Mouse (Mus musculus): ENCODE results near the gene Ets1.

Gene Ets1

GRCm38 (mm10) chr9:32731787-32732186 is 95.8 kb downstream of the Ets1 start:
- DNase-seq: no peak

DNA sequence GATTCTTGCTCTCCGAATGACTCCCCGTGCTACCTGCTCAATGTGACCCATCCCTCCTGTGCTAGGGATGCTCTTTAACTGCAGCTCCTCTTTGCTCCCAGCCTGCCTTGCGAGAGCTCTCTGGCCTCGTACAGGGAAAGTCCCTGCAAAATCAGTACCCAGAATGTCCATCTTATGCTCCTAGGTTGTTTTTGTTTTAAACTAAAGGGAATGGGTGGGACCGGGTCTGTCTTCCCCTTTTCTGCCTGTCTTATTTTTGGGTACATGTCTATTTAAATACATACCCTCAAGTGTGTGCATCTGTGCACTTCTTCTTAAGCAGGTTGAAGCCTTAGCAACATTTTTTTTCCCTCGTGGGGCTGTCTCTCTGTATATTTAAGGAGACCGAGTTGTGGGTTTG is 99.0 kb downstream of the Ets1 start:
- DNase-seq: no peak

- DNase-seq: no peak
Observed at GRCm38 (mm10) chr9:32736051-32736450, 100.0 kb downstream of the Ets1 start.

GRCm38 (mm10) chr9:32739988-32740387 is 104.0 kb downstream of the Ets1 start:
- DNase-seq: no peak

DNA sequence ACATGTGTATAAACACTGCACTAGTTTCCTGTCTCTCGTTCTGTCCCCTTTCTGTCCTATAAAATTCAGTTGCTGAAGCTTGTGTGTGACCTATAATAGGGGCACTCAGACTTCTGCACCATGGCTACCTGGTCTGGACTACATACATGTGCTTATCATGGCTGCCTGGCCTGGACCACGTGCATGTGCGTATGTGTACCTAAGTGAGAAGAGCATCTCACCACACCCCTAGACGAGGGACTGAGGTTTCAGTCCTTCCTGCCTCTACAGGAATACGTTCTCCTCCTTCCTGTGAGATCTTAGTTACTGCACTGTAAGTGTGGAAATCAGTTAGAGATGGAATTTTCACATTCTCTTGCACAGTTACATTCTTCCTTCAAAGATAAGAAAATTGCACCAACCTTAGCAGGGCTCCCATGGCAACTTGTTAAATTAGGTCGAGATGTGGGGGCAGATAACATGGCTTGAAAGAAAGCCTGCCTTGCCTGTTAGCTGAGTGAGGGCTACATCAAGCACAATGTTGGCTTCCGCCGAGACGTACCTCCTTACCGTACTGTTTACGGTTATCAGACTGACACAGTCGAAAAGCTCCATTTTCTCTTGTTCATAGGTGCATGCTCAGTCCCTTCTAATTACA is 104.8 kb downstream of the Ets1 start:
- DNase-seq: no peak

DNA sequence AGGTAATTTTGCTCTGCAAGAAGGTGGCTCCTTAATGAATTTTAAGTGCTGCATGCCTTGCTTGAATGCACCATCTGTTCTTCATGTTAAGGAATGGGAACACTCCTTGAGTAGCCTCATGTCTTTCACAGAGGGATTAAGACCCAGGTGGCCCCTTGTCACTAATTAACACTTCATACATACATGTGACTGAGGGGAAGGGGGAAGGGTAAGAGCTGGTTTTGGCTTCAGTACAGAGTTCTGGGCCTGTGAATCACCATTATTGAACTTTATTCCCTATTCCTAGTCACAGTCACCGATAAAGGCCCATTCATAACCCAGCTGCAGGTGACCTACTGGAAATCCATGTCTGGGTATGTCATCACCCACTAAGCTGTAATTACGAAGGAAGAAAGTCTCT is 105.7 kb downstream of the Ets1 start:
- no peak for DNase-seq

- no peak for DNase-seq
Observed at GRCm38 (mm10) chr9:32743157-32743556, 107.1 kb downstream of the Ets1 start.

DNA sequence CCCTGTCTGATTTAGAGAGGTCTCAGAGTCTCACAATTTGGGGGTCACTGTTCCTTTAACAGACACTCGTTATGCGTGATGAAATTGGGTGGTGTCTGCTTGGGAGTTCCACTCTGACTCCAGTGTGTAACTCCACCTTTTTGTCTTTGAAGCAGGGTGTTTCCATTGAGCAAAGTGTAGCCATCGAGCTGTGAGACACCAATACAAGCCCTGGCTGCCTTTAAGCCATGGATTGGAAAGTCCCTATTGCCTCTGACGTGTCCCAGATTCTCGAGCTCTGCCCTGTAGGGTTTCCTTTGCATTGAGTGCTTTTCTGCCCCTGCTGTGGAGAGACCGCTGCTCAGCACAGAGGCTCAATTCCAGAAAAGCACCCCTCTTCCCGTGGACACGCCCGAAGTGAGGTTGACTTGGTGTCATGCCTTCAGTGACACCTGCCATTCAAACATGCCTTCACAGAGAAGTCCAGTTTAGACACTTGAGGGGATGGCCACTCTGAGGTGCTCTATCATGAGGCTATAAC is 107.7 kb downstream of the Ets1 start:
- no peak for DNase-seq

DNA sequence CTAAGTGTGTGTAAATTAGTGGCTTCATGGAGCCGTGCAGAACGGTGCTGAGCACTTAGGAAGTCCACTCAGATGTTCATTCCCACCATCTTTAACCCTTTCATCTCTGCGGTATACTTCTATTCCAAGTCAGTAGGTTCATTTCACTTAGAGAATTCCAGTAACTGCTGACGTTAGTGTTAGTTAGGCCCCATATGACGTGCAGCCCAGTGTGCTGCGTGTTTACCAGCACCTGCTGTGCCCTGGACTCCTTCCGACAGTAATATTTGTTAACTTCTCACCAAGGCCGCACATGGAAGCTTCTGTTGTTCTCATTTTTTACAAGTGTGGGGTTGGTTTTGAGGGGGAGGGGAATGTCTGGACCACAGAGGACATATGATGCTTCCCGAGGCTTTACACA is 108.3 kb downstream of the Ets1 start:
- DNase-seq: no peak

DNA sequence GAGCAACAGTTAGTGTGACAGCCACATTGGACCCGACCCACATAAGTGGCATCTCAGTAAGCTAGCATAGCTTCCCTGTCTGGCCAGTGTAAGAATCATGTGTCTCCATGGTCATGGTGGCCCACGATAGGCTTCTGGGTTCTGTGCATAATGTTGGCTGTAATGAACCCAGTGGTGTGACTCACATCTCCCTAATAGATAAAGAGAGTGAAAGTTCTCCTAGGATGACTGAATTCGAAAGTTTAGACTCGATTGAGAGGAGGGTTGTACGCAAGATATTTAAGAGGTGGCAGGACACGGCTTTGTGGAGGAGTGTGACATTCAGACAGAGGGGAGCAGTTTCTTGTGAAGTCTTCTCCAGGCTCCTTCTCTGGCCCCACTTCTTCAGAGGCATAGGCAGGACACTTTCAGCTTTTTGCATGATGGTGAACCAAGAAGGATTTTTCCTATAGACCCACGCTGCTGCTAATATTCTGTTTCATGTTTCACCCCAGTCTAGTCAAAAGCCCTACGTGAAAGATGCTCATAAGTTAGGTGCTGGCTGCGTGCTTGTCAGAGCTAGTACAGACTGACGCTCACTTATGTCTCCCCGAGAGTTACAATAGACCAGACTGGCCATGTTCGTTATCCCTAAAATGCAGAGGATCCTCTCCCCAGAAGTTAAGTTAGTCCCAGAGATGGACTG is 109.2 kb downstream of the Ets1 start:
- no peak for DNase-seq

GRCm38 (mm10) chr9:32745998-32746397 is 110.0 kb downstream of the Ets1 start:
- no peak for DNase-seq

DNA sequence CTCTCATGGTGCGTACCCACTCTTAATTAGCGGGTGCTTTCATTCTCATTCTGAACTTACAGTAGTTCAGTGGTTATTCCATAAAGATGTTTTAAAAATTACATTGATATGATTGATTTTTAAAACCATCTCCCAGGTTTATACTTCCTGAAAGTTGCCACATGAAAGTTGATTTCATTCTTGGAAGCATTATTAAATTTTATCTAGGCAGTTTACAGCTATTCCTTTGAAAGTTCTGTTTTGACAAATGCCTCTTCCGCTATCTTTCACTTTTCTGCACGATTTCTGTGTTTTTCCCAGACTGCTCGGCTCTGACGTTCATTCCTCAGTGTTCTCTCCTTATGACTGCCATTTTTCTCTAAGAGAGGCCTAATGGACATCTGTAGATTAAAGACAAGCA is 110.6 kb downstream of the Ets1 start:
- DNase-seq: no peak

DNA sequence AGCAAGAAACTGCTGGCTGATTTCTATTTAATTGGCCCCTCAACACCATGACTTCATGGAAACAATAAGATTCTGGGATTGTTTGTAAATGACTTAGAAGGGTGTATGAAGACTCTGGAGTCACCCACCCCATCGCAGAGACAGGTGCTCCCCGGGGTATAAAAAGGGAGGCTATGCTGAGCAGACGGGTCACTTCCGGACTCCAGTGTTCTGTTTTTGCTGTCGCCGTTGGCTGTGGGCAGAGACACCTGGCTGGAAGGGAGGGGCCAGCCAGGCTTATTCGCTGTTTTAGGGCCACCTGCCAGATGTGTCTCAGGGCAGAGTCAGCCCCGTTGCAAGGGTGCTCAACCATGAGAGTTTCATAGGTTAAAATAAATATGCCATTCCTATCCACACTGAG is 111.6 kb downstream of the Ets1 start:
- peak; percentile 62 to 77 for DNase-seq

DNA sequence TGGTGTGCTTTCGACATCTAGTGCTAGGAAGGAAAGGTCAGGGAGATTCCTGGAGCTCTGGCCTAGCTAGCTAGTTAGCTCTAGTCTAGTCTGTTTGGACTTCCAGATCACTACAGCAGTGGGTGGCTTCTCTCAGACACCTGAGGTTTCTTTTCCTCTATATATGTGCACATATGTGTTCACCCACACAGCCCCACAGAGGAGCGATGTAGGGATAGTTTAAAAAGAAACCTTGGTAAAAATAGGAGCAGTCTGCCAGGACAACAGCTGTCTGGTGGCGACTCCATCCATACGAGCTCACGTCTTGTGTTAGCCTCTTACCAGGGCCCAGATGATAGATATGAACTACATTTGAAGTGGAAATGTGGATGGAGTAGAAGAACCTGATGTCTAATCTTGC is 112.5 kb downstream of the Ets1 start:
- DNase-seq: no peak

- DNase-seq: no peak
Observed at GRCm38 (mm10) chr9:32749721-32750480, 113.9 kb downstream of the Ets1 start.

DNA sequence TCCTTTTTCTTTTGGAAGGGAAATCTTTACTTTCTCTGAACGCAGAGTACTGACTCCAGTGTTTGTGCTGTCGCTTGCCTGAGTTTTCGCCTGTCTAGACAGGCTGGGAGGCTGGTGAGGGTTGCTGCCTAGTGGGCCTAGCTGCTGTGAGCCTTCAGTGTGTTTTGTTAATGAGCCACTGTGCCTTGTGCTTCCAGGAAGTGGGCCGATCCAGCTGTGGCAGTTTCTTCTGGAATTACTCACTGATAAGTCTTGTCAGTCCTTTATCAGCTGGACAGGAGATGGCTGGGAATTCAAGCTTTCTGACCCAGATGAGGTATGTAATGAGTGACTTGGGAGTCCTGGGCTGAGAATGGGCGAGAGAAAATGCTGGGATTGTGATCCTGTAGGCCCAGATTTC is 116.6 kb downstream of the Ets1 start:
- no peak for DNase-seq

- no peak for DNase-seq
Observed at GRCm38 (mm10) chr9:32754311-32754710, 118.3 kb downstream of the Ets1 start.

DNA sequence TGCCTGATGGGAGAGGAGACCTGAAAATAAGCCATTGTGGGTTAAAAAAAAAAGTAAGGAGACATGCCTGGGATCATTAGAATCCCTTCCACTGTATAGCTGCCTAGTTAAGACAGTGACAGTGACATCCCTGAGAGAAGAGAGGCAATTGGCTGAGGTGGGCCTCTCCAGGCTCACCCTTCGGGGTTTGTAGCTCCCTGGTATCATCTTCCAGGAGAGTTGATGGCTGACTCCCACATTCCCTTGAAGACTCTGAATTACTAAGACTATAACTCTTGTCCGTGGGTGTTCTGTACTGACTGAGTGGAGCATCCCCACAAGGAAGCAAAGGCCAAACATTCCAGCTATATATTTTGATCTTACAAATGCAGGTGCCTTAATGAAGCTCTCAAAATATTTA is 120.0 kb downstream of the Ets1 start:
- no peak for DNase-seq

DNA sequence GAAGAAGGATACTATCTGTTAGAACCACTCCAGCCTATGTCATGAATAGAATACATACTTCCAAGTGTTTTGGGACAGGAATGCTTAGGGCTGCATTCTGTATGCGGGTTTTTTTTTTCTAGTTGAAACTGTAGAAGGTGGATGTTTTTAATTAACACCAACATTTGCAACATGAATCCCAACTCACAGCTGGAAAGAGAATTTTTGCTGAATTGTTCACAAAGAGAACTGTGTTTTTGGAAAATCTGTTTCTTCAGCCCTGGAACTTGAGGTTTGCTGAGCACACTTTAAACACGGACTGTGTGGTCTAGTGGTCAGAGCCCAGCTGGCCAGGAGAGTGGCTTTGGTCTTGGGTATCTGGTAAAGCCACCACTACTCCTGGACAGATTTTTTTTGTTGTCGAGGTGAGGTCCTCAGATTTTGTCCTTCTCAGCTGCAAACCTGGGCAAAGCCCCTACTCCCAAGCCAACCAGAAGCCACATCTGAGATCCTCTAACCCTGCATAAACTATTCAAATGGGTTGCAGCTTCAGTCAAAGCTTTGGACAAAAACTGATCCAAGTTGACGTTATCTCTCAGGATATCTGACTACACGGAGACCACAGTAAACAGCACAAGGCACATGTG is 122.4 kb downstream of the Ets1 start:
- DNase-seq: no peak

GRCm38 (mm10) chr9:32760649-32761157 is 124.7 kb downstream of the Ets1 start:
- DNase-seq: no peak

DNA sequence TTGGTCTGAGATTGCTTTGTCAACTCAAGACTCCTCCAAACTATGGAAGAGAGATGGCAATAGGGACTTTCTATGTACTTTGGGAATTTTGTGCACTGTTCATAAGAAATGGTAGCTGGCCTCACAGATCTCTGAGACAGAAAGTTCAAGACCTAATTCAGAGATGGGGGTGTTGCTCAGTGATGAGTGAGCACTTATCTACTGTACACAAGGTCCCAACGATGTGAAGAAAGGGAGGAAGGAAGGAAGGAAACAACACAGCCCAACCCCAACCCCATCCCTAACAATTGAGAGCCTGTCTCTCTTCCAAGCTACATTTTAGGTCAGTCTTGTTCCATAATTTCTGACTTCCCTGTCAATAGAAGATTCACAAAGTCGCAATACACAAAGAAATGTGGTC is 125.3 kb downstream of the Ets1 start:
- no peak for DNase-seq

DNA sequence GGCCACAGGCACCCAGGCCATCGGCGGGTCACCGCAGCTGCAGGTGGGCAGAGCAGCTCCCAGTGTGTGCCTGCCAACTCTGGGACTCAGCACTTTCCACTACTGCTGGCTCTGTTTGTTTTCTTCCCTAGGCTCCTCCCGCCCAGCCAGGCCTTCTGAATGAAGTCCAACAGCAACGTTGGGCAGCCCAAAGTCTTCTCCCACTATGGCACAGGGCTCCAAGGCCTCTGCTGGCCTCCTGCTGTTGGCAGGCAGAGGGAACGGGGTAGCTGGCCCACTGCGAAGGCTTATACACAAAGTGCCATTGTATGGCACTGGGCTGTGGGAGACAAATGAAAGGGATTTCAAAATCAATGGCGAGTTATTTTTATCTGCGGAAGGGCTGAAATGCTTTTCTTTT is 128.4 kb downstream of the Ets1 start:
- no peak for DNase-seq

- DNase-seq: no peak
Observed at GRCm38 (mm10) chr9:32765123-32765522, 129.1 kb downstream of the Ets1 start.
